Mouse (Mus musculus) ovary, adult 18-20 months (tissue): ENCODE data around the gene Gm7173.
A peak's percentile ranks its signal among the peaks of the same experiment; 100 is the strongest.

Experiments
- DNase-seq: peaks from one replicate; pipeline ENCODE4 v3.0.0; 2022; ENCODE audit warnings: low spot score, mixed read lengths

Gm7173 gene

DNA sequence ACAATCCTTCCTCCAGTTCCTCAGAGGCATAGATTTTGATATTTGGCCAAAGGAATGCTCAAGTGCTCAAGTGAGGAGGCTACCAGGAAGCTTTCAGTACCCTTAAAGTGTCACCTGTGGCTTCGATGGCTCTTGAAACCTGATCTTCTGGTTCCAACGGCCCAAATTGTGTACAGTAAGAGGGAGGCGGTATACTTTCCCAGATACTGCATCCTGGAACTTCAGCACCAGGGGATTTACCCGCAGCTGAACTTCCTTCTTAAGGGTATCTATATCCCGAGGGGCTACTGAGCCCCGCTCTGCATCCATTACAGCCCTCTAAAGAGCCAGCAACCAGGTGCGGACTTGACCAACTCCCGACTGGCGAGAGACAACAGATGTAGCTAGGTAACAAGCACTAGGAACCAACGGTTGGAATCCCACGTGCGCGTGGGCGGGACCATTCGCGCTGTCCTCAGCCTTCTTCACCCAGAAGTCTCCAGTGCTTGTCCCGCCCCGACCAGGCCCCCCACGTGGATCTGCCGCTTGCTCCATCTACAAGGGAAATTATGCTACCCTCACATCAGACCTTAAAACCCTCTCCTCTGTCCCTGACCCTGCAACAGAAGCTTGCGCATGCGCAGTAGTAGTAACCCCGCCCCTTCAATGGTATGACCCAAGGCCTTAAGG, at the start of gene Gm7173:
Gene Gm7173 (minus strand): TSS at position 309 of the 669 bp plus-strand sequence.
- DNase-seq, result peak; percentile 11

GRCm38 (mm10) chrX:79517646-79518016, 546 bp upstream of the Gm7173 start:
- no peak for DNase-seq

DNA sequence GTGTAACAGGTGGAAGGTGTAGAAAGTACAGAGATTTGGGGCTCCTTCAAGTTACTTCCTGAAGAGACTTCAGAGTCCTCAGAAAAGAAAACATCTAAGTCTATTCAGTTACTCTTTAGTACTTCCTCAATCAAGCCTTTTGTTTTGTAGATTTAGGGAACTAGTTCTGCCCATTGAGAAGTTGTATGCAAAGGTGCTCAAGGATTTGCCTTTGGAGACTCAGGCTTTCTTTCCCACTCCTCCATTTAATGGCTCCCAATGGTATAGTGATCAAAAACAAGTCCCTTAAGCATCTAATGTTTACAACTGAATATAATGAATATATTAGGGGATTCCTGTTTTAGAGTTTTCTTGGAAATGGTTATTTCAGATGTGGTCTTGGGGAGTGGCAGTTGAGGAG, 200.3 kb downstream of the Gm7173 start:
- no peak for DNase-seq
